Mouse (Mus musculus): Measurements from ENCODE around the gene Olfr550.

GRCm38 (mm10) chr7:102549570-102549969, 21.7 kb upstream of the Olfr550 start, which contains the start of gene Olfr549:
- TF ChIP-seq GATA1 (IDR thresholded peaks at IDR 0.05; ENCODE audit: borderline replicate concordance, low read length) (no peak), CTCF (IDR thresholded peaks at IDR 0.05; ENCODE audit: low read depth, low read length) (no peak), TAL1 (conservative IDR thresholded peaks at IDR 0.05; ENCODE audit: low read depth, low read length) (no peak), POLR2AphosphoS5 (IDR thresholded peaks at IDR 0.05; ENCODE audit: insufficient replicate concordance, low read depth, low read length) (no peak)

All from G1E (cell line).